Mouse (Mus musculus) myocyte (in vitro differentiated cells): ENCODE data around the gene Tsc22d2.

ENCODE experiments used
- CEBPB ChIP-seq: IDR thresholded peaks from 2 replicates; pipeline ENCODE4 v1.6.1; 2011; ENCODE audit warnings: mild to moderate bottlenecking, moderate library complexity; ENCODE audit not compliant: poor library complexity, insufficient read depth, severe bottlenecking
- MAX ChIP-seq: IDR thresholded peaks from one replicate; pipeline ENCODE4 v1.6.1; 2011; ENCODE audit warnings: low read depth, mild to moderate bottlenecking, control low read depth
- MYOD1 ChIP-seq, 3 experiments: IDR thresholded peaks; one replicate each; pipeline ENCODE4 v1.6.1; 2011; ENCODE audit warnings: control low read depth in 2 of 3, low read depth in 2 of 3, mild to moderate bottlenecking in 2 of 3, moderate library complexity in 1 of 3; ENCODE audit not compliant: insufficient read length in 2 of 3, control insufficient read depth in 1 of 3
- MYOG ChIP-seq, 3 experiments: IDR thresholded peaks; one replicate each; pipeline ENCODE4 v1.6.1; 2011; ENCODE audit warnings: control low read depth in 2 of 3, low read depth in 2 of 3, mild to moderate bottlenecking in 2 of 3; ENCODE audit not compliant: insufficient read length in 2 of 3, control insufficient read depth in 1 of 3, insufficient read depth in 1 of 3
- POLR2A ChIP-seq: IDR thresholded peaks from one replicate; pipeline ENCODE4 v1.6.1; 2011; ENCODE audit warnings: low read depth, mild to moderate bottlenecking, control low read depth, moderate library complexity; ENCODE audit not compliant: insufficient read length
- POLR2AphosphoS2 ChIP-seq: IDR thresholded peaks from one replicate; pipeline ENCODE4 v1.6.1; 2011; ENCODE audit warnings: low read depth, control low read depth; ENCODE audit not compliant: insufficient read length
- REST ChIP-seq: IDR thresholded peaks from one replicate; pipeline ENCODE4 v1.6.1; 2011; ENCODE audit warnings: mild to moderate bottlenecking, control low read depth, moderate library complexity; ENCODE audit not compliant: insufficient read depth, insufficient read length
- SRF ChIP-seq: IDR thresholded peaks from one replicate; pipeline ENCODE4 v1.6.1; 2011; ENCODE audit warnings: low read depth; ENCODE audit not compliant: control insufficient read depth, insufficient read length
- TCF12 ChIP-seq: IDR thresholded peaks from one replicate; pipeline ENCODE4 v1.6.1; 2011; ENCODE audit warnings: mild to moderate bottlenecking, control low read depth; ENCODE audit not compliant: poor library complexity, insufficient read depth, severe bottlenecking
- TCF3 ChIP-seq: IDR thresholded peaks from one replicate; pipeline ENCODE4 v1.6.1; 2011; ENCODE audit warnings: low read depth, control low read depth; ENCODE audit not compliant: insufficient read length
- USF1 ChIP-seq: IDR thresholded peaks from one replicate; pipeline ENCODE4 v1.6.1; 2011; ENCODE audit warnings: low read depth, mild to moderate bottlenecking, control low read depth, moderate library complexity

GRCm38 (mm10) chr3:58469655-58470437, 55.3 kb downstream of the Tsc22d2 start:
- TF ChIP-seq POLR2A (no peak), USF1 (no peak), POLR2AphosphoS2 (no peak), REST (no peak), MYOG (IDR thresholded peaks at IDR 0.05; ENCODE audit: control insufficient read depth in 1 of 3, insufficient read depth in 1 of 3, insufficient read length in 2 of 3, low read depth in 2 of 3) (no peak), TCF12 (no peak), MAX (no peak), MYOD1 (IDR thresholded peaks at IDR 0.05; ENCODE audit: control insufficient read depth in 1 of 3, insufficient read length in 2 of 3, low read depth in 2 of 3) (no peak), TCF3 (no peak), CEBPB (peak; percentile 94), SRF (no peak)
